Mouse (Mus musculus) adrenal gland, adult 8-10 months (tissue): Measurements from ENCODE around the gene Cdkn2aip. TPM values are rescaled to one million over a fixed set of nuclear protein-coding genes. Genes with fewer than 3 reads are reported as not detected.

Source experiments
- total RNA-seq, 4 experiments: library from RNA; stranded (reverse); gene quantifications; 2 replicates each; pipeline ENCODE4 v1.2.4; 2022

Gene Cdkn2aip
- total RNA-seq, 4 experiments from 2014 or later, result 12.9 to 14.0 (median 13.4) TPM

Other genes starting within 250 kb of the Cdkn2aip start
- gene Trappc11, start 180.5 kb downstream of the Cdkn2aip start, total RNA-seq, result 10 to 100 TPM; 43.1 to 48.6 (median 44.6) TPM
- 10 to 100 TPM; 49.0 to 56.7 (median 56.1) TPM for gene Rwdd4a, start 180.3 kb downstream of the Cdkn2aip start, total RNA-seq
- gene Ing2, start 38.4 kb downstream of the Cdkn2aip start, total RNA-seq, result 10 to 100 TPM; 17.4 to 21.0 (median 19.7) TPM
- gene Cldn24, start 108.2 kb upstream of the Cdkn2aip start, total RNA-seq, result not detected
- gene Cldn22, start 110.5 kb upstream of the Cdkn2aip start, total RNA-seq, result 1 to 10 TPM; 1.2 to 2.3 (median 1.5) TPM